Mouse (Mus musculus): ENCODE results near the gene Gstcd. TPM values are rescaled to one million over a fixed set of nuclear protein-coding genes. Genes with fewer than 3 reads are reported as not detected.

The Gstcd gene
- polyA plus RNA-seq, 1 experiment from 2014 or later = 5.5 TPM

DNA sequence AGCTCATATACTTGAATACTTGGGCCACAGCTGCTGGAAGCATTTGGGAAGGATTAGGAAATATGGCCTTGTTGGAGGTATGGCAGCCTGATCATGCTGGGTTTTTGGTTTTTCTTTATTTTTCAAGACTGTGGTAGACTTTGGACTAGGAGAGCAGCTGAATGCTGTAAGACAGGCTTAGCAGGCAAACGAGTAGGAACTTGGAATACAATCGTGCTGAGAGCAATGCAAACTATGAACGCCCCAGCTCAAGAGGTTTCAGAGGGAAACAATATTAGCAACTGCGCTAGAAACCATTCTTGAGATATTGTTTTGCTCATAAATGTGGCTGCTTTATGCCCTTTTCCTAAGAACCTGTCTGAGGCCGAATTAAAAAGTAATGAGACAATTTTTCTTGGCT is 9.1 kb downstream of the Gstcd start:
- H3K4me2 ChIP-seq (ENCODE audit: low read depth, low read length) = no peak overlapping the region
- peaks cover 19% of the 10 kb centered on the region for H3K36me3 ChIP-seq (ENCODE audit: control insufficient read depth, insufficient read depth, low read length)
- H3K4me3 ChIP-seq (replicated peaks; ENCODE audit: low read length) = no peak overlapping the region
- no peak for ATAC-seq (ENCODE audit: insufficient read depth, low FRiP score)
- no peak overlapping the region for H3K27ac ChIP-seq (ENCODE audit: low read length)
- no peaks in the 10 kb centered on the region for H3K9me3 ChIP-seq (replicated peaks; ENCODE audit: control insufficient read depth, low read length)
- no peaks in the 10 kb centered on the region for H3K27me3 ChIP-seq (ENCODE audit: control insufficient read depth, insufficient read depth, low read length)
- 81% methylated on average over 5 of the region's 5 CpGs for WGBS
- H3K9ac ChIP-seq (ENCODE audit: low read length) = no peak overlapping the region
- H3K4me1 ChIP-seq (ENCODE audit: control insufficient read depth, insufficient read depth, low read length) = no peaks in the 10 kb centered on the region

DNA sequence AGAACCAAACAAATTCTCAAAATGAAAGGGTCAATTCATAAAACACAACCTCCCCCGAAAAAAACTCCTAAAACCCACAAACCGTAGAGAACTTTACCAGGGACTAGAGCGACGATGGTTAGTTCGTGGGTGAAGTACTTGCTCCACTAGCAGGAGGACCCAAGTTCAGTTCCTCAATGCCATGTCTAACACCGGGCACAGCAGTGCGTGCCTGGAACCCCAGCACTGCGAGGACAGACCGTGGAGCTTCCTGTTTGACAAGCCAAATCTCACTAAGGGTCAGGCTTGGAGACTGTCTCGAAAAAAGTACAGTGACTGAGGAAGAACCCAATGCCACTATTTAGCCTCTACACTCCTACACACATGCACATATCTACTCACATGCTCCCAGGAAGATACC is 16.3 kb downstream of the Gstcd start:
- ATAC-seq (ENCODE audit: insufficient read depth, low FRiP score) = no peak
- WGBS = 87% methylated on average over 10 of the region's 10 CpGs

DNA sequence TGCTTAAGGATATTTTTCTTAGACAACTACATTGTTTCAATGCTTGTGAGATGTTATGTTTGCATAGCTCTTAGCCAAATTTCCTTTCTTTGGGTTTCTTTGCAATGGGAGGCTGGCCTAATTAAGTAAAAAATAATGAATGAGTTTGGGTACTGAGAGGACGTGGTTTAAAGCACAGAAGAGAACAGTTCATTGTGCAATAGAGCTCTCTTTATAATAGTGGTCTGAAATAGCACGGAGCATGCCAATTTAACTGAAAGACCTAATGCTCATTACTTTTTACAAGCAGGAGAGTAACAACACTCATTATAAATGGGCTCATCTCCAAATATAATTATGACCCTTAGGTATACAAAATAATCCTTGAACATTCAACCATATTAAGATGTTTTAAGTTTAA is 39.8 kb downstream of the Gstcd start:
- H3K9me3 ChIP-seq (replicated peaks; ENCODE audit: control insufficient read depth, low read length) = no peaks in the 10 kb centered on the region
- H3K4me2 ChIP-seq (ENCODE audit: low read depth, low read length) = no peak overlapping the region
- no peaks in the 10 kb centered on the region for H3K36me3 ChIP-seq (ENCODE audit: control insufficient read depth, insufficient read depth, low read length)
- 83% methylated on average over 2 of the region's 2 CpGs for WGBS
- H3K4me1 ChIP-seq (ENCODE audit: control insufficient read depth, insufficient read depth, low read length) = no peaks in the 10 kb centered on the region
- no peak overlapping the region for H3K4me3 ChIP-seq (replicated peaks; ENCODE audit: low read length)
- H3K27me3 ChIP-seq (ENCODE audit: control insufficient read depth, insufficient read depth, low read length) = no peaks in the 10 kb centered on the region
- H3K9ac ChIP-seq (ENCODE audit: low read length) = no peak overlapping the region
- ATAC-seq (ENCODE audit: insufficient read depth, low FRiP score) = no peak
- H3K27ac ChIP-seq (ENCODE audit: low read length) = no peak overlapping the region

More for the DNA sequence above, 16.3 kb downstream of the Gstcd start:
- Histone ChIP-seq H3K36me3 (ENCODE audit: control insufficient read depth, insufficient read depth, low read length) (peaks cover 7% of the 10 kb centered on the region; the same call in 1 of the 2 replicates), H3K27me3 (ENCODE audit: control insufficient read depth, insufficient read depth, low read length) (no peaks in the 10 kb centered on the region), H3K4me1 (ENCODE audit: control insufficient read depth, insufficient read depth, low read length) (no peaks in the 10 kb centered on the region), H3K4me3 (replicated peaks; ENCODE audit: low read length) (no peak overlapping the region), H3K9me3 (replicated peaks; ENCODE audit: control insufficient read depth, low read length) (no peaks in the 10 kb centered on the region), H3K4me2 (ENCODE audit: low read depth, low read length) (no peak overlapping the region), H3K27ac (ENCODE audit: low read length) (no peak overlapping the region), H3K9ac (ENCODE audit: low read length) (no peak overlapping the region)

DNA sequence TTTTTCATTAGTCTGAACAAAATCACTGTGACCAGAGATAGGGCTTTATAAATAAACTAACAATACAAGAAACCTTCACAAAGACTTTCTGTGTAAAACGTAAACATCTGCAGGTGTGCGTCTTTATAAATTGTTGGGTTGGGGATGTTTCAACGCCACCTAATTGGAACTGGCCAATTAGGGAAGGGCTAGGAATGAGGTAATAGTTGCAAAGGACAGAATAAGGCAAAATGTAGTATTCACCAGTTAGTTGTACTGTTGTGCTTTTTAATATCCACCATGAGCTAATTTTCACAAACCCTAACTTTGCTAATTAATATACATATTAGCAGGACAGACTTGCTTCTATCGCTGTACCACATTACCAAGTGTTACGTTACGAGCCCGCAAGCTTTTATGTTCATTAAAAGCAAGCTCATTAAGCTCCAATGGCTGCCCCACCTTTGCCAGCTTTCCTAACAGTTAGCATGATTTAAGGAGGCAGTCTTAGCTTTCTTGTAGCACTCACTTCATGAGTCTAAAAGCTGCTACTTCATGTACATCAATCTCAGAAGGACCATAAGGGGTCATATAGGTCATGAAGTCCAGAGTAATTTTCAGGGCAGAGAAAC is 58.6 kb downstream of the Gstcd start:
- no peaks in the 10 kb centered on the region for H3K36me3 ChIP-seq (ENCODE audit: control insufficient read depth, insufficient read depth, low read length)
- no peaks in the 10 kb centered on the region for H3K27me3 ChIP-seq (ENCODE audit: control insufficient read depth, insufficient read depth, low read length)
- H3K4me3 ChIP-seq (replicated peaks; ENCODE audit: low read length) = no peak overlapping the region
- no peak overlapping the region for H3K9ac ChIP-seq (ENCODE audit: low read length)
- no peaks in the 10 kb centered on the region for H3K4me1 ChIP-seq (ENCODE audit: control insufficient read depth, insufficient read depth, low read length)
- ATAC-seq (ENCODE audit: insufficient read depth, low FRiP score) = no peak
- no peaks in the 10 kb centered on the region for H3K9me3 ChIP-seq (replicated peaks; ENCODE audit: control insufficient read depth, low read length)
- H3K4me2 ChIP-seq (ENCODE audit: low read depth, low read length) = no peak overlapping the region
- 84% methylated on average over 7 of the region's 7 CpGs for WGBS
- H3K27ac ChIP-seq (ENCODE audit: low read length) = no peak overlapping the region

DNA sequence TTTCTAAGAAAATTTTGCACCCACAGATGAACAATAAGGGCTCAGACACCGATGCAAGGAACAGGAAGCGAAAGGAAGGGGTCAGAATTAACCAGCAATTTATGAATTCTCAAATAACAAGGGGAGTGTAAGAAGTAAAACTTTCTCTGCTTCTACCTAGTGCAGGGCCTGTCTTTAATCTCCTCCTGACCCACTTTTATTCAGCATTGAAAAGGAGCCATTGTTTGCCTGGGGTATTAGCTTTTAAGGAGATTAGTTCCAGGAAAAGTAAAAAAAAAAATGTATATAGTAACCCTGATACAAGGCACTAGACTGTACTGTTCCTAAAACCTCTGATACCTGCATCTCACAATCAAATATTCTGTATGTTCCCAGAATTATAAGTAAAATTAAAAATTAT is 64.9 kb downstream of the Gstcd start:
- Histone ChIP-seq H3K4me2 (ENCODE audit: low read depth, low read length) (no peak overlapping the region), H3K9ac (ENCODE audit: low read length) (no peak overlapping the region), H3K4me3 (replicated peaks; ENCODE audit: low read length) (no peak overlapping the region), H3K4me1 (ENCODE audit: control insufficient read depth, insufficient read depth, low read length) (peaks cover 5% of the 10 kb centered on the region; the same call in 1 of the 2 replicates), H3K9me3 (replicated peaks; ENCODE audit: control insufficient read depth, low read length) (no peaks in the 10 kb centered on the region), H3K27ac (ENCODE audit: low read length) (no peak overlapping the region), H3K36me3 (ENCODE audit: control insufficient read depth, insufficient read depth, low read length) (no peaks in the 10 kb centered on the region), H3K27me3 (ENCODE audit: control insufficient read depth, insufficient read depth, low read length) (no peaks in the 10 kb centered on the region)
- ATAC-seq (ENCODE audit: insufficient read depth, low FRiP score) = no peak
- 83% methylated on average over 2 of the region's 2 CpGs for WGBS

DNA sequence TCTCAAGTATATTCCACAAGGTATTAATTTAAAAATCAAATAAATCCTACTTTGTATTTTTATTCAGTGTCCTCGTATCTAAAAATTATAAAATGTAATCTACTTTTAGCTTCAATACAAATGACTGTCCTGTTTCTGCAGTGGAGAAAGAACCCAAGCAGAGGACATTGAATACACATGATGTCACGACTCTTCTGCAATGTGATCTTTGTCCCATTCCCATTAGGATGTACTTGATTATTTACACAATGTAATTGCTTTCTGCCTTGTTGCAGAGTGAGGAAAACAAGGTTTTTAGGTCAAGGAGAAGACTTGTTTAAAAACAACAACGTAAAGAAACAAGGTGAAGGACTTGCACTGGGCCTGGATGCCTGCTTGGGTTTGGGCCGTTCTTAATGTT is 84.6 kb downstream of the Gstcd start:
- 69% methylated on average over 4 of the region's 4 CpGs for WGBS
- Histone ChIP-seq H3K4me2 (ENCODE audit: low read depth, low read length) (no peak overlapping the region), H3K27ac (ENCODE audit: low read length) (no peak overlapping the region), H3K27me3 (ENCODE audit: control insufficient read depth, insufficient read depth, low read length) (no peaks in the 10 kb centered on the region), H3K4me3 (replicated peaks; ENCODE audit: low read length) (no peak overlapping the region), H3K9ac (ENCODE audit: low read length) (no peak overlapping the region), H3K36me3 (ENCODE audit: control insufficient read depth, insufficient read depth, low read length) (no peaks in the 10 kb centered on the region), H3K4me1 (ENCODE audit: control insufficient read depth, insufficient read depth, low read length) (no peaks in the 10 kb centered on the region), H3K9me3 (replicated peaks; ENCODE audit: control insufficient read depth, low read length) (no peaks in the 10 kb centered on the region)
- no peak for ATAC-seq (ENCODE audit: insufficient read depth, low FRiP score)

DNA sequence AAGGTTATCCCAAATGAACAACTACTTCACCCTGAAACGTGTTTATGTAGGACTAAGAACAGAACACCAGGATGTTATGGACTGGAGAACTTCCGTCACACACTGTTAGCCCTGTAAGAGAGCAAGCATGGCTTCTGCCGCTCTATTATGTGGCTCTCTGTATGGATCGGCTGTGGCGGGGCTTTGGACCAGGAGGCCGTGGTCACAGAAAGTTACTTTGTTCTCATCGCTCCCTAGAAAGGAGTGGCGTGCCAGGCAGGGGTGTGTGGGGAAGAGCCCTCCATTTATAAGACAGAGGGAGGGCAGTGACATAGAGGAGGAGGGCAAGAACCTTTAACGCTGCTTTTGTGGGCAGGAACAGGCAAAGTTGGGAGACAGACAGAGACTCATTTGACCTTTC is 95.5 kb downstream of the Gstcd start:
- Histone ChIP-seq H3K27me3 (ENCODE audit: control insufficient read depth, insufficient read depth, low read length) (no peaks in the 10 kb centered on the region), H3K4me3 (replicated peaks; ENCODE audit: low read length) (no peak overlapping the region), H3K36me3 (ENCODE audit: control insufficient read depth, insufficient read depth, low read length) (no peaks in the 10 kb centered on the region), H3K9ac (ENCODE audit: low read length) (no peak overlapping the region), H3K9me3 (replicated peaks; ENCODE audit: control insufficient read depth, low read length) (no peaks in the 10 kb centered on the region), H3K4me2 (ENCODE audit: low read depth, low read length) (no peak overlapping the region), H3K4me1 (ENCODE audit: control insufficient read depth, insufficient read depth, low read length) (no peaks in the 10 kb centered on the region), H3K27ac (ENCODE audit: low read length) (no peak overlapping the region)
- no peak for ATAC-seq (ENCODE audit: insufficient read depth, low FRiP score)
- 80% methylated on average over 9 of the region's 9 CpGs for WGBS

DNA sequence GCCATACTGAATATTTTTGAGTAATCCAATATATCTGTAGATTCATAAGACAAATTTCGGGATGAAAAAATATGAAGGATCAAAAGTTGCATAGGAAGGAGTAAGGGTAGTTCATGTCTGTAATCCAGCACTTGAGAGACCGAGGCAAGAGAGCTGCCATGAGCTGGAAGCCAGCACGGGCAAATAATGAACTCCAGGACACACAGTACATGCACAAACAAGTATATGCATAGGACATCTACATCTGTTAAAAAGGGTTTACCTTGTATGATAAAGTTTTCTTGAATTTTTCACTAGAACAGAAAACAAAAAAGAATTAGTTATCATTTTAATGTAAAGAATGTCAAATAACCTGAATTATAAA is 95.9 kb downstream of the Gstcd start:
- WGBS = 74% methylated on average over 3 of the region's 3 CpGs
- H3K9ac ChIP-seq (ENCODE audit: low read length) = no peak overlapping the region
- no peak for ATAC-seq (ENCODE audit: insufficient read depth, low FRiP score)
- no peak overlapping the region for H3K4me2 ChIP-seq (ENCODE audit: low read depth, low read length)
- H3K4me3 ChIP-seq (replicated peaks; ENCODE audit: low read length) = no peak overlapping the region
- H3K27ac ChIP-seq (ENCODE audit: low read length) = no peak overlapping the region
- no peaks in the 10 kb centered on the region for H3K9me3 ChIP-seq (replicated peaks; ENCODE audit: control insufficient read depth, low read length)
- no peaks in the 10 kb centered on the region for H3K4me1 ChIP-seq (ENCODE audit: control insufficient read depth, insufficient read depth, low read length)
- no peaks in the 10 kb centered on the region for H3K36me3 ChIP-seq (ENCODE audit: control insufficient read depth, insufficient read depth, low read length)
- no peaks in the 10 kb centered on the region for H3K27me3 ChIP-seq (ENCODE audit: control insufficient read depth, insufficient read depth, low read length)

DNA sequence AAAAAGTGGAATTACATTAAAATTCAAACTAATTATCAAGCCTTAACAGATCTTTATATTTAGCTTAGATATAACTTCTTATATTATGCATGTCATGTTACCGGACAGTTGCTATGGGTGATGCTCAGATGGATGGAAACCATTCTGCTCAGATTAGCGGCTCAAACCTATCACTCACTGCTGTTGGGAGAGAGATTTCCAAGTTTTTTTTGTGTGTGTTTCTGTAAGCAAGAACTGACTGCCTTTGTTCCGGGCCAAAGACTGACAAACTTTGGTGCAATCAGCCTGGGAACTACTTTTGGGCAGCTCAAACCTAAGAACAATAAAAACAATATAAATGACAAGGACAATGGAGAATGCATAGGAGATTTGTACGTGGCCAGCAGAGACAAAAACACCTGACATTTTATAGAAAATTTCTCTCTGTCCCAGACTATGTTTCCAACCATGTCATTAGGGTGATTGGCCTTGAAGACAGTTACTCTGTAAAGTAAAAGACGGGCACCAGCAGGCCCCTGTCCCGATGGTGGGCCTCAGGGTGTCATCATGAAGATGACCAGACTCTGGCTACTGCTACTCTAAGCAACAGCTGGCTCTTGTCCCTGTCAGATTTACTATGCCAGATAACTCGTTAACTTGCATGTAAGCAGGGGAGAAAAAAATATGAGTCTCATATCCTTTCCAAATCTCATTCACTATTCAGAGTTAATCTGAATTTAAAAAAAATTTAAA is 96.5 kb downstream of the Gstcd start:
- Histone ChIP-seq H3K27me3 (ENCODE audit: control insufficient read depth, insufficient read depth, low read length) (no peaks in the 10 kb centered on the region), H3K4me2 (ENCODE audit: low read depth, low read length) (no peak overlapping the region), H3K9me3 (replicated peaks; ENCODE audit: control insufficient read depth, low read length) (no peaks in the 10 kb centered on the region), H3K4me3 (replicated peaks; ENCODE audit: low read length) (no peak overlapping the region), H3K9ac (ENCODE audit: low read length) (no peak overlapping the region), H3K27ac (ENCODE audit: low read length) (no peak overlapping the region), H3K4me1 (ENCODE audit: control insufficient read depth, insufficient read depth, low read length) (no peaks in the 10 kb centered on the region), H3K36me3 (ENCODE audit: control insufficient read depth, insufficient read depth, low read length) (no peaks in the 10 kb centered on the region)
- peak; percentile 33; the same call in 1 of the 2 replicates for ATAC-seq (ENCODE audit: insufficient read depth, low FRiP score)
- WGBS = 67% methylated on average over 7 of the region's 7 CpGs

Data from stomach, embryonic 16.5 days (tissue).